Mouse (Mus musculus): ENCODE data around the gene Med19.
"Not testable (repeated sequence)": the region's sequence is repeated elsewhere in the genome, so short reads cannot be mapped to it uniquely, and the experiment has no call there.

Gene Med19

DNA sequence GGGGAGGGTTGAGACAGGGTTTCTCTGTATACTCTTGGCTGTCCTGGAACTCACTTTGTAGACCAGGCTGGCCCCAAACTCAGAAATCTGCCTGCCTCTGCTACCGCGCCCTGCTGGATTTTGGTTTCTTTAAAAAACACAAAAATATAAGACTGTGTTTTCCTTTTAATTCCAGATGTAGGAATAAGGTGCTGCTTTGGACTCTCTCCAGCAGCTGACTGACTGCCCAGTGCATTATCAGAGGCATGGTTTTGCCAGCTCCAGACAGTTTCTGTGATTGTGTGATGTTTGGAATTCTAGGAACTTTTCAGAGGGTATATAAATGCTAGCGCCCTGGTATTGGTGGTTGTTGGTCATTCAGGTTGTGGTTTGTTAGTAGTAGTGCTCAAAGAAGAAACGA is 39.2 kb downstream of the Med19 start:
- DNase-seq (ENCODE audit: low spot score in 2 of 2): no peak

DNA sequence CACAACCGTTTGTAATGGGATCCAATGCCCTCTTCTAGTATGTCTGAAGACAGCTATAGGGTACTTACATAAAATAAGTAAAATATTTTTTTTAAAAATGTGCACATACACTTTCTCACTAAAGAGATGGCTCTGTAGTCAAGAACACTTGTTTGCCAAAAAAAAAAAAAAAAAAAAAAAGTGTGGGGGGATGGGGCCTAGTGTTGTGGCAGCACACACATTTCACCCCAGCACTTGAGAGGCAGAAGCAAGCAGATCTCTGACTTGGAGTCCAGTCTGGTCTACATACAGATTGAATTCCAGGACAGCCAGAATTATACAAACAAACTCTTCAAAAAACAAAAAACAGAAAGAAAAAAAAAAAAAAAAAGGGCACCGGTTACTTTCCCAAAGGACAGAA is 42.5 kb downstream of the Med19 start:
- no peak for DNase-seq (ENCODE audit: low spot score in 2 of 2)

DNA sequence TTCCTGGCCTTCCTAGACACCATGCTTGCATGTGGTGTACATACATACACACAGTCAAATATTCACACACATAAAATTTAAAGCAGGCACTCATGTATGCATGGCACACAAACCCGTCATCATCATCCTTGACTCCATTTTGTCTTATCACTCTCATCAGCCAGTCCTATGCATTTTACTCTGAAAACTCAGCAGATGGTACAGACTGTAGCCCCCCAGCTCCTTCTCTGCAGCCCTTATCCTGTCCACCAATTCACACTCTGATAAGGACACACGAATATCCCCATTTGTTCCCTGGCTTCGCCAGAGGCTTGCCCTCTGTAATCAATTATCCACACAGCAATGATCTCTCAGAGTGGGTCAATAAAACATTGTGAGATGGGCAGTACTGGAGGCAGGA is 43.0 kb downstream of the Med19 start:
- no peak for DNase-seq (ENCODE audit: low spot score in 2 of 2)

GRCm38 (mm10) chr2:84723856-84724255 is 45.7 kb downstream of the Med19 start:
- no peak for DNase-seq (ENCODE audit: low spot score in 2 of 2)

GRCm38 (mm10) chr2:84725770-84726169 is 47.6 kb downstream of the Med19 start:
- no peak for DNase-seq (ENCODE audit: low spot score in 2 of 2)

- no peak for DNase-seq (ENCODE audit: low spot score in 2 of 2)
These were observed 48.5 kb downstream of the Med19 start for GRCm38 (mm10) chr2:84726716-84727115.

DNA sequence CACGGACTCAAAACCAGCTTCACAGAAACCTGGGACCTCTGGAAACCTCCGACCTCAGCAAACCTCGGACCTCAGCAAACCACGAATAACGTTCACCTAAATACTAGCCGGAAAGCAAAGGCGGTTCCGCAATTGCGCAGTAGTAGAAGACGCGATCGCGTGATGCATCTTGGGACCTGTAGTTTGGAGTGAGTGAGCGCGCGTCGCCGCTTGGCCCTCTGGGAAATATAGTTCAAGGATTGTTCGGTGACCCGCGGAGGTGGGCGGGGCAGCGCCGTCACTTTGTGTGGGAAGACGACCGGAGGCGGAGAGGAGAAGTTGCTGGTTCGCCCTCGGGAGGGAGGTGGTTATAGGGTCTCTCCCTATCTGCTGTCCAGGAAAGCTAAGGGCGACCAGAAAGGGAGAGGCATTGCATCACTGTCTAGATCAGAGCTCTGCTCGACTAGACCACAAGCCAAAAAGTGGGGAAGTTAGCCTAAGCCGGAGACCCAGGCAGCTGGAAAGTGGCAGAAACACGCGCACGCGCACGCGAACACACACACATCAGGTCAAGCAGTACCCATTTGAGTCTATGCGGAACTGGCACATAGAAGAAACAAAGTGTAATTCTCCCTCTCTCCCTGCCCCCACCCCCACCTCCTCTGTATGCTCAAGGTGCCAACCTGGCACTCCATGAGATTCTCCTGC is 49.1 kb downstream of the Med19 start, which contains the start of gene Clp1:
TSS of gene Clp1 (minus strand) at position 179 of the 687 bp plus-strand sequence.
- peak; percentile 94 to 97 for DNase-seq (ENCODE audit: low spot score in 2 of 2)

DNA sequence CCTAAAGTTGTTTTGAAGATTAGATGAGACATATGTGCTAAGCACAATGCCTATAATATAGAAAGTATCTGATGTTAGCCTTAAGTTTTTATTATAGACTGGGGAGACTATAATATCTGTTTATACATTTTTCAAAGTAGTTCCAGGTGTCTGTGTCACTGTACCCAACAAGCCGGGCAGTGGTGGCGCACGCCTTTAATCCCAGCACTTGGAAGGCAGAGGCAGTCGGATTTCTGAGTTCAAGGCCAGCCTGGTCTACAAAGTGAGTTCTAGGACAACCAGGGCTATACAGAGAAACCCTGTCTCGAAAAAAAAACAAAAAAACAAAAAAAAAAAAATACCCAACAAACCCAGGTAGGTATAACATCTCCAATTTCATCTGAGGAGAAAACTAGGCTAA is 50.0 kb downstream of the Med19 start:
- DNase-seq (ENCODE audit: low spot score in 2 of 2): not testable (repeated sequence)

GRCm38 (mm10) chr2:84731206-84731605 is 53.0 kb downstream of the Med19 start:
- DNase-seq (ENCODE audit: low spot score in 2 of 2): no peak

- no peak for DNase-seq (ENCODE audit: low spot score in 2 of 2)
These were observed 54.2 kb downstream of the Med19 start for GRCm38 (mm10) chr2:84732394-84732793.

GRCm38 (mm10) chr2:84733579-84734300 is 55.5 kb downstream of the Med19 start, which contains the start of gene Ypel4:
TSS of gene Ypel4 (plus strand) at chr2:84734058.
- peak; percentile 61 to 64 for DNase-seq (ENCODE audit: low spot score in 2 of 2)

DNA sequence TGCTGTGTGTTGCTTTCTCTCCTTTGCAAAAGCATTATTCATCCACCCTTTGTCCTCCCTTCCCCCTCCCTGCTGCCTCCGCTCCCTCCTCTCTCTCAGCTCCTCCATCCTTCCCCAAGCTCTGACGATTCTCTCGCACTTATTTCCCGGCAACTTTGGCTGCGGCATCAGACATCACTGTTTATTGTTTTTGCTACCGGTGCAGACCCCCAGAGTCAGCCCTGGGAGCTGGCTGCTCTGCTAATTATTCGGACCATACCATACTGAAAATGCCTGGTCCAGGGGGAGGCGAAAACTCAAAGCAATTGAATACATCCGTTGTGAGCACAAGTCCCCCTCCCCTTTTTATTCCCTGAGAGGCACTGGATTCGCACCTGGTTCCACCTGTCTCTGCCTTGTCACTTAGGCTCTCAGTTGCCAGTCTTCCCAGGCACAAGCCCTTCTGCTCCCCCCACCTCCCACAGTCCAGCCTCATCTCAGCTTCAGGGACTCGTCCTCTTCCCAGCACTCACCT is 56.2 kb downstream of the Med19 start:
- DNase-seq (ENCODE audit: low spot score in 2 of 2): no peak

DNA sequence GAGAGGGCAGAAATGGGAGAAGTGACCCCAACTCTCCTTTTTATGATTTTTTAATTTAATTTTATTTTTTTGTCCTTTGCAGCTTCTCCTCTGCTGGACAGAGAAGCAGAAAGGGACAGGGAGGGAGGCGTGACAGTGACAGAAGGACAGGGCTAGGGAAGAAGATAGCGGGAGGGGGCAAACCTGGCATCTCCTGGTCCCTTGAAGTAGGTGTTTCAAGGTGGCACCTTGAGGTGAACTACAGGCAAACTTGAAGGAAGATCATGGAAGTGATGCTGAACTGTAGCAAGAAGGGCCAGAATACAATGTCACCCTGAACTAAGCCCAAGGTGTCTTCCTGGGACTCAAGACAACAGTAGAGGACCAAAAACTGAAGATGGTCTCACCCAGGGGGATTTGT is 56.7 kb downstream of the Med19 start:
- no peak for DNase-seq (ENCODE audit: low spot score in 2 of 2)

DNA sequence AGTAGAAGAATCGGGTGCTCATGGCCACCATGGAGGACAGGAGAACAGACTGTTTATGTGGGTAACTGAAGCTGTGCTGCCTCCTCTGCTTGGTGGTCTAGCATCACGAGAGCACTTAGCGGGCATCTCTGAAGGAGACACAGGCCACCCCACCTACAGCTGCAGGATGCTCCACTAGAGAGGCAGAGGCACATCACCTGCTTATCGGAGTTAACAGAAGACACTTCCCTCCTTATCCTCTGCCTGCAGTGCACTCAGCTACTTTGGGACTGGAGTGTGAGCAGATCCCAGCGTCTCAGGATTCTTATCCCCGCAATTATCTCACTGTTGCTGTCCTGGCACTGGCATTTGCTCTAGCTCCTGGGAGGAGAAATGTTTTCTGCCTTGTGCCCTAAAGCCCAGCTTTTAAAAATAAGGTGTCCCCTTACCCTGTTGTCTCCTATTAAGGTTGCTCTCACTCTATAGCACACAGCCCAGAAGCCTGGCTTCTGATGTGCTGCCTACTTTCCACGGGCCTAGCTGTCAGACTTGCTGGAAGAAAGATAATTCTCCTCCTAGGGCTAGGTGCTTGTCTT is 57.2 kb downstream of the Med19 start:
- no peak for DNase-seq (ENCODE audit: low spot score in 2 of 2)

GRCm38 (mm10) chr2:84736312-84737161 is 58.3 kb downstream of the Med19 start:
- no peak for DNase-seq (ENCODE audit: low spot score in 2 of 2)

DNA sequence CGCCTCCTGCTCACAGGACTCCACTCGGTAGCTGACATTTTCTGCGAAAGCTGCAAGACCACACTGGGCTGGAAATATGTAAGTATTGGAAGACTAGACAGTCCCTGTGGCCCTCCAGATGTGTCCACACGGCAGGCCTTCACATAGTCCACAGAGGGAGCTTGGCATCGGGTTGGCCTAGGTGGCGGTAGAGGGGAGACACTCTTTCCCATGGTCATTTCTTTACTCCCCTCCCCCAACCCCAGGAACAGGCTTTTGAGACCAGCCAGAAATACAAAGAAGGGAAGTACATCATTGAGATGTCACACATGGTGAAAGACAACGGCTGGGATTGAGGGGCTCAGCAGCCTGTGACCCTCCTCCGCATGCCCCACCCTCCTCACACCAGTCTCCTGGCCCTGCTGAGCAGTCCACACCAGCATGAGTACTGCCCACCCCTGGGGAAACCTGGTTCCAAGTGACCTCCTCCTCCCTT is 59.3 kb downstream of the Med19 start:
- DNase-seq (ENCODE audit: low spot score in 2 of 2): no peak

Measured in urinary bladder, postnatal 36 days (tissue).